Comparison of ENCODE assay signal across 15 mouse cellular contexts in the genomic region with DNA sequence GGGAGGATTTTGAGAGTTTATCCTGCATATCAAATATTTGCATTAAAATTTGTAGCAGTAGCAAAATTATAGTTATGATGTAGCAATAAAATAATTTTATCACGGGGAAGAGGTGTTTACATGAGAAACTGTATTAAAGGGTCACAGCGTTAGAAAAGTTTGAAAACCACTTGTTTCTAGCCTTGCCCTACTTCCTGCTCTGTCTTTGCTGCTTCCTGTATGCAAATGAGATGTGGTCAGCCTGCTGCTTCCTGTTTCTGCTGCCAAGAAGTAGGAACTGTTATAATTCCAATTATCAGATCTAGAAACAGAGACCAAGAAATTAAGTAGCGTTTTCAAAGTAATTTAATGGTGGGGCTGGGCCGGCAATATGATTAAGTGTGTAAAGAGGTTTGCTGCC.
DNase-seq lines count a peak whose midpoint lies in the region; ATAC-seq and TF ChIP-seq lines count a peak whose summit lies in the region.
"Had no signal": no experiment of that assay in that cellular context is flagged by ENCODE, and none has a peak within 500 bp of the region (broad histone marks: within the 10 kb centered on the region; RNA-seq: fewer than 3 reads in every experiment).

No protein-coding gene starts in this region.

- H3K4me2 ChIP-seq in CH12.LX (ENCODE audit: insufficient read depth, low read depth, poor library complexity, severe bottlenecking): no peak overlapping the region
- H3K4me2 ChIP-seq in midbrain, embryonic 14.5 days (ENCODE audit: low read length): no peak overlapping the region
- H3K4me2 ChIP-seq: heart, embryonic 15.5 days; hindbrain, embryonic 15.5 days; limb, embryonic 12.5 days; lung, embryonic 14.5 days had no signal

- TF ChIP-seq CTCF in spleen, adult 2 months (IDR thresholded peaks at IDR 0.05; ENCODE audit: extremely low read depth, insufficient read depth, insufficient read length, insufficient replicate concordance): no peak
- no peak for TF ChIP-seq CTCF in CH12.LX (conservative IDR thresholded peaks at IDR 0.05 in 1 of 2, IDR thresholded peaks at IDR 0.05 in 1 of 2; ENCODE audit: low read depth in 2 of 2, low read length in 2 of 2)

- no peak overlapping the region for H3K9ac ChIP-seq in CH12.LX (ENCODE audit: insufficient read depth, low read depth)
- H3K9ac ChIP-seq in midbrain, embryonic 14.5 days (replicated peaks; ENCODE audit: low read length): no peak overlapping the region
- H3K9ac ChIP-seq: heart, embryonic 15.5 days; hindbrain, embryonic 15.5 days; limb, embryonic 12.5 days; lung, embryonic 14.5 days had no signal

- H3K79me2 ChIP-seq in CH12.LX (replicated peaks; ENCODE audit: control insufficient read depth, extremely low read depth, insufficient read depth, poor library complexity, severe bottlenecking): no peaks in the 10 kb centered on the region

- ATAC-seq in neutrophil, adult 5-6 weeks (ENCODE audit: extremely low read depth, insufficient number of reproducible peaks, low FRiP score, poor library complexity, severe bottlenecking): peak; percentile 87
- no peak for ATAC-seq in cerebellum, adult (ENCODE audit: insufficient number of reproducible peaks, low FRiP score, low TSS enrichment)
- ATAC-seq in midbrain, embryonic 14.5 days (ENCODE audit: low FRiP score, low TSS enrichment): no peak

- no peak overlapping the region for H3K4me3 ChIP-seq in spleen, adult 2 months (ENCODE audit: extremely low read depth, insufficient read depth, insufficient read length)
- H3K4me3 ChIP-seq in CH12.LX (replicated peaks in 1 of 3; ENCODE audit: low read depth in 2 of 3, low read length in 2 of 3, poor library complexity in 1 of 3): no peak overlapping the region
- no peak overlapping the region for H3K4me3 ChIP-seq in midbrain, embryonic 14.5 days (replicated peaks; ENCODE audit: low read depth, low read length)
- H3K4me3 ChIP-seq: heart, embryonic 15.5 days; hindbrain, embryonic 15.5 days; limb, embryonic 12.5 days had no signal

- peak overlapping the region; percentile 71 for H3K27ac ChIP-seq in spleen, adult 2 months (ENCODE audit: insufficient read depth, low read length)
- H3K27ac ChIP-seq in CH12.LX (ENCODE audit: insufficient read depth, low read depth): no peak overlapping the region
- H3K27ac ChIP-seq in midbrain, embryonic 14.5 days (replicated peaks; ENCODE audit: low read depth, low read length): no peak overlapping the region
- H3K27ac ChIP-seq: heart, embryonic 15.5 days; hindbrain, embryonic 15.5 days; kidney, postnatal 0 days; limb, embryonic 12.5 days had no signal

- H3K4me1 ChIP-seq in spleen, adult 2 months (ENCODE audit: control insufficient read depth, insufficient read depth, insufficient read length): peaks cover 11% of the 10 kb centered on the region; the same call in 1 of the 2 replicates
- peaks cover 0 to 8% of the 10 kb centered on the region in 2 experiments; a peak in 2 of 4 replicates for H3K4me1 ChIP-seq in CH12.LX (ENCODE audit: control insufficient read depth in 1 of 2, insufficient read depth in 2 of 2)
- 0 out of 2 replicates have a peak, but pooled peaks cover 4% of the 10 kb centered on the region for H3K4me1 ChIP-seq in midbrain, embryonic 14.5 days (ENCODE audit: control insufficient read depth, insufficient read depth, low read length)

- dilution Hi-C loops in CH12.LX (cut with MboI; ENCODE audit: extremely low pct_ligation_motif_present, extremely low pct_unique_long_range_greater_than_20kb, low sequenced_read_pairs): no loop called here

- intact Hi-C loops in left cerebral cortex, postnatal 25 days (cut with DNase I): no loop called here

- no peaks in the 10 kb centered on the region for H3K27me3 ChIP-seq in spleen, adult 2 months (ENCODE audit: control insufficient read depth, insufficient read depth, low read length)
- peaks cover 15% of the 10 kb centered on the region for H3K27me3 ChIP-seq in CH12.LX (replicated peaks)
- peaks cover 5% of the 10 kb centered on the region; the same call in 1 of the 2 replicates for H3K27me3 ChIP-seq in midbrain, embryonic 14.5 days (ENCODE audit: control insufficient read depth, insufficient read depth, low read length)

- H3K9me3 ChIP-seq in CH12.LX (replicated peaks; ENCODE audit: low read length): no peaks in the 10 kb centered on the region
- no peaks in the 10 kb centered on the region for H3K9me3 ChIP-seq in midbrain, embryonic 14.5 days (ENCODE audit: control insufficient read depth, low read length)
- H3K9me3 ChIP-seq: heart, embryonic 15.5 days; hindbrain, embryonic 15.5 days; limb, embryonic 12.5 days had no signal

- peak; percentile 29 to 63 for DNase-seq in spleen, adult 2 months (ENCODE audit: low read depth in 1 of 2, low spot score in 2 of 2)
- DNase-seq in spleen, adult 12 weeks (ENCODE audit: low spot score): no peak
- DNase-seq in CH12.LX (ENCODE audit: extremely low read depth): peak; percentile 21
- peak; percentile 71 for DNase-seq in induced T-regulatory cell, adult 2 months (ENCODE audit: low read depth)
- no peak for DNase-seq in left cerebral cortex, postnatal 25 days (ENCODE audit: low spot score in 2 of 2)
- DNase-seq in midbrain, embryonic 14.5 days: no peak
- DNase-seq: cerebellum, adult 8-10 months; gastrocnemius, postnatal 25 days; lung, embryonic 14.5 days had no signal

- TF ChIP-seq RAD21 in CH12.LX (IDR thresholded peaks at IDR 0.05; ENCODE audit: low read depth, low read length): no peak

- no peaks in the 10 kb centered on the region for H3K36me3 ChIP-seq in spleen, adult 2 months (ENCODE audit: control insufficient read depth, insufficient read depth, low read length)
- no peaks in the 10 kb centered on the region for H3K36me3 ChIP-seq in CH12.LX (replicated peaks in 1 of 2; ENCODE audit: control insufficient read depth in 1 of 2, insufficient read depth in 1 of 2, low read length in 1 of 2)
- no peaks in the 10 kb centered on the region for H3K36me3 ChIP-seq in midbrain, embryonic 14.5 days (ENCODE audit: control insufficient read depth, insufficient read depth, low read length)
- H3K36me3 ChIP-seq: heart, embryonic 15.5 days; hindbrain, embryonic 15.5 days; limb, embryonic 12.5 days had no signal

- WGBS in spleen, adult 2 months: 9% methylated on average over 4 of the region's 4 CpGs
- 96% methylated on average over 4 of the region's 4 CpGs for WGBS in midbrain, embryonic 14.5 days

- in situ Hi-C loops in CH12.LX (cut with MboI; ENCODE audit: low pct_ligation_motif_present, low pct_unique_long_range_greater_than_20kb, low sequenced_read_pairs): loop anchor here (25.0 kb wide), 1 partner anchor 435 kb away; the partner anchor contains the start of gene Pdzk1ip1

- no peak for TF ChIP-seq EP300 in CH12.LX (IDR thresholded peaks at IDR 0.05; ENCODE audit: low read length)

- no peak for TF ChIP-seq POLR2A in spleen, adult 2 months (IDR thresholded peaks at IDR 0.05; ENCODE audit: low read depth, low read length)
- no peak for TF ChIP-seq POLR2A in CH12.LX (IDR thresholded peaks at IDR 0.05; ENCODE audit: low read depth, low read length)

TF ChIP-seq in CH12.LX, 34 proteins besides CTCF, POLR2A, EP300 and RAD21:
- TF ChIP-seq CHD1 (IDR thresholded peaks at IDR 0.05; ENCODE audit: low read depth, low read length) (no peak), ELF1 (IDR thresholded peaks at IDR 0.05; ENCODE audit: low read depth, low read length) (peak; percentile 58; the same call in 1 of the 2 replicates)

Comparison
In these comparisons a context has a peak if more than half of its experiments do, and no peak if none do; other contexts are left out.
1. DNase-seq: peak in spleen, adult 2 months (2 of 2), CH12.LX (single experiment) and induced T-regulatory cell, adult 2 months (single experiment); none in spleen, adult 12 weeks (single experiment), left cerebral cortex, postnatal 25 days (0 of 2) and midbrain, embryonic 14.5 days (single experiment).